Mouse (Mus musculus): ENCODE results near the gene Gchfr. TPM values are rescaled to one million over a fixed set of nuclear protein-coding genes. Genes with fewer than 3 reads are reported as not detected.

The Gchfr gene
- polyA plus RNA-seq, 1 experiment from 2014 or later = 8.4 TPM

Other genes starting within 250 kb of the Gchfr start
- gene Chst14, start 241.3 kb upstream of the Gchfr start, polyA plus RNA-seq (2014; fragmentation: Nextera tagmentation; extraction: Ambion mirVana) = 51.3 and 56.0 TPM in 2 replicates
- 22.6 and 23.8 TPM in 2 replicates for gene Ccdc32, start 138.4 kb upstream of the Gchfr start, polyA plus RNA-seq (2014; fragmentation: Nextera tagmentation; extraction: Ambion mirVana)
- 2.9 and 3.6 TPM in 2 replicates for gene Rpusd2, start 133.0 kb upstream of the Gchfr start, polyA plus RNA-seq (2014; fragmentation: Nextera tagmentation; extraction: Ambion mirVana)
- gene Knl1, start 120.7 kb upstream of the Gchfr start, polyA plus RNA-seq (2014; fragmentation: Nextera tagmentation; extraction: Ambion mirVana) = 31.7 and 36.0 TPM in 2 replicates
- gene Rad51, start 55.0 kb upstream of the Gchfr start, polyA plus RNA-seq (2014; fragmentation: Nextera tagmentation; extraction: Ambion mirVana) = 32.6 and 39.5 TPM in 2 replicates
- 34.8 and 37.5 TPM in 2 replicates for gene Rmdn3, start 10.7 kb upstream of the Gchfr start, polyA plus RNA-seq (2014; fragmentation: Nextera tagmentation; extraction: Ambion mirVana)
- 0.48 and 1.1 TPM in 2 replicates for gene Gm14137, start 6.7 kb downstream of the Gchfr start, polyA plus RNA-seq (2014; fragmentation: Nextera tagmentation; extraction: Ambion mirVana)
- gene Zfyve19, start 40.8 kb downstream of the Gchfr start, polyA plus RNA-seq (2014; fragmentation: Nextera tagmentation; extraction: Ambion mirVana) = 41.0 and 43.0 TPM in 2 replicates
- gene Dnajc17, start 41.0 kb downstream of the Gchfr start, polyA plus RNA-seq (2014; fragmentation: Nextera tagmentation; extraction: Ambion mirVana) = 15.7 and 19.8 TPM in 2 replicates
- 0.38 TPM in 1 of 2 replicates, not detected in the other for gene Ppp1r14d, start 62.1 kb downstream of the Gchfr start, polyA plus RNA-seq (2014; fragmentation: Nextera tagmentation; extraction: Ambion mirVana)
- gene Spint1, start 69.6 kb downstream of the Gchfr start, polyA plus RNA-seq (2014; fragmentation: Nextera tagmentation; extraction: Ambion mirVana) = 14.1 and 17.0 TPM in 2 replicates
- gene Rhov, start 103.5 kb downstream of the Gchfr start, polyA plus RNA-seq (2014; fragmentation: Nextera tagmentation; extraction: Ambion mirVana) = 9.8 and 10.4 TPM in 2 replicates
- gene Vps18, start 121.0 kb downstream of the Gchfr start, polyA plus RNA-seq (2014; fragmentation: Nextera tagmentation; extraction: Ambion mirVana) = 12.5 and 15.5 TPM in 2 replicates
- gene Dll4, start 158.0 kb downstream of the Gchfr start, polyA plus RNA-seq (2014; fragmentation: Nextera tagmentation; extraction: Ambion mirVana) = 5.0 and 6.8 TPM in 2 replicates
- 1.4 and 1.7 TPM in 2 replicates for gene Chac1, start 183.5 kb downstream of the Gchfr start, polyA plus RNA-seq (2014; fragmentation: Nextera tagmentation; extraction: Ambion mirVana)